Mouse (Mus musculus) brain, embryonic 14.5 days (tissue): ENCODE results near the gene Tha1.

ENCODE experiments used
- CTCF ChIP-seq: fragments of 200-500 bp; IDR thresholded peaks from 2 replicates; pipeline ENCODE4 v1.5.1; 2012; ENCODE audit warnings: inconsistent platforms, mild to moderate bottlenecking, moderate library complexity, borderline replicate concordance; ENCODE audit not compliant: insufficient read depth, insufficient read length; ENCODE audit errors: extremely low read depth
- POLR2A ChIP-seq: fragments of 200-500 bp; IDR thresholded peaks from 2 replicates; pipeline ENCODE4 v1.6.1; 2012; ENCODE audit warnings: mild to moderate bottlenecking, inconsistent platforms, borderline replicate concordance; ENCODE audit not compliant: poor library complexity, insufficient read depth, insufficient read length, severe bottlenecking; ENCODE audit errors: extremely low read depth

DNA sequence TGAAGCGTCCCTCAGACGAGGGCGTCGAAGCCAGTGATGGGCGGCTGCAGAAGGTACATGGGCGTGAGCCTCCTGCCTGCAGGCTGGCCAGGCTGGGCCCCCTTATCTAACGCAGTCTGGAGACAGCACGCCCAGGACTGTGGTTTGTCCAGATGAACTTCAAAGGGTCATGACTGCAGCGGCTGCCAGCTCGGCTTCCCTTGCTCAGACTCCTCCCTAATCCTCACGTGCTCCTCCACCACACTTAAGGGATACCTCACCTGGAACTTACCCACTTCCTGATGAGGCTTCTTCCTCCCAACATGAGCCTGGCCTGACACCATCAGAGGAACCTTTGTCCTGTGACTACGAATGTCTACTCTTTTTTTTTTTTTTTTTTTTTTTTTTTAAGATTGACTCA lies 41.2 kb upstream of the Tha1 start:
- no peak for TF ChIP-seq CTCF
- TF ChIP-seq POLR2A, result no peak
